Mouse (Mus musculus): Measurements from ENCODE around the gene Tiam2.

- TF ChIP-seq CTCF (IDR thresholded peaks at IDR 0.05; ENCODE audit: control insufficient read depth, insufficient read depth, insufficient replicate concordance, low read depth, low read length): no peak
- TF ChIP-seq POLR2A (IDR thresholded peaks at IDR 0.05; ENCODE audit: control insufficient read depth, low read depth, low read length): no peak
These were observed 180.1 kb downstream of the Tiam2 start for GRCm38 (mm10) chr17:3506508-3506907.
